Mouse (Mus musculus) kidney, embryonic 14.5 days (tissue): ENCODE measurements around the gene Vbp1. TPM values are rescaled to one million over a fixed set of nuclear protein-coding genes. Genes with fewer than 3 reads are reported as not detected.
"Not testable (repeated sequence)": the region's sequence is repeated elsewhere in the genome, so short reads cannot be mapped to it uniquely, and the experiment has no call there.

ENCODE experiments used
- ATAC-seq: fragments of 200-750 bp; cut with Nextera tagmentation; 2 replicates; pipeline ENCODE4 v1.8.0; 2017; ENCODE audit warnings: moderate number of reproducible peaks, mild to moderate bottlenecking, moderate TSS enrichment, moderate library complexity; ENCODE audit not compliant: low FRiP score, low TSS enrichment
- H3K27ac ChIP-seq: fragments of 300-500 bp; sonication (generic); 2 replicates; pipeline ENCODE4 v1.5.1; 2014; ENCODE audit warnings: low read depth, mild to moderate bottlenecking, low read length, moderate library complexity, mixed read lengths
- H3K27me3 ChIP-seq: fragments of 300-500 bp; sonication (generic); 2 replicates; pipeline ENCODE4 v1.6.1; 2014; ENCODE audit warnings: mild to moderate bottlenecking, low read length; ENCODE audit not compliant: control insufficient read depth, insufficient read depth
- H3K36me3 ChIP-seq: fragments of 300-500 bp; sonication (generic); 2 replicates; pipeline ENCODE4 v1.6.1; 2014; ENCODE audit warnings: low read length, mixed read lengths; ENCODE audit not compliant: control insufficient read depth, insufficient read depth
- H3K4me1 ChIP-seq: fragments of 300-500 bp; sonication (generic); 2 replicates; pipeline ENCODE4 v1.6.1; 2014; ENCODE audit warnings: low read length, mixed read lengths; ENCODE audit not compliant: control insufficient read depth, insufficient read depth
- H3K4me2 ChIP-seq: fragments of 300-500 bp; sonication (generic); replicated peaks from 2 replicates; pipeline ENCODE4 v1.6.1; 2014; ENCODE audit warnings: low read depth, mild to moderate bottlenecking, low read length
- H3K4me3 ChIP-seq: fragments of 300-500 bp; sonication (generic); 2 replicates; pipeline ENCODE4 v1.5.1; 2014; ENCODE audit warnings: mild to moderate bottlenecking, low read length
- H3K9ac ChIP-seq: fragments of 300-500 bp; sonication (generic); 2 replicates; pipeline ENCODE4 v1.6.1; 2014; ENCODE audit warnings: low read depth, mild to moderate bottlenecking, low read length, moderate library complexity
- H3K9me3 ChIP-seq: fragments of 300-500 bp; sonication (generic); 2 replicates; pipeline ENCODE4 v1.6.1; 2016; ENCODE audit warnings: low read length; ENCODE audit not compliant: control insufficient read depth
- WGBS: fragments of 180-500 bp; shearing (Covaris S2); extraction: QIAGEN DNeasy Blood & Tissue Kit; methylation state at CpG from one replicate; pipeline ENCODE4 v1.1.7; 2014; 5-methylcytosine and 5-hydroxymethylcytosine counted together
- polyA plus RNA-seq: library from polyadenylated mRNA; unstranded; fragments of >200 nt; fragmentation: Nextera tagmentation; extraction: Ambion mirVana; gene quantifications from 2 replicates; pipeline ENCODE4 v1.2.1, GENCODE M21; 2014

Gene Vbp1
- polyA plus RNA-seq, result 186 and 196 TPM in 2 replicates

DNA sequence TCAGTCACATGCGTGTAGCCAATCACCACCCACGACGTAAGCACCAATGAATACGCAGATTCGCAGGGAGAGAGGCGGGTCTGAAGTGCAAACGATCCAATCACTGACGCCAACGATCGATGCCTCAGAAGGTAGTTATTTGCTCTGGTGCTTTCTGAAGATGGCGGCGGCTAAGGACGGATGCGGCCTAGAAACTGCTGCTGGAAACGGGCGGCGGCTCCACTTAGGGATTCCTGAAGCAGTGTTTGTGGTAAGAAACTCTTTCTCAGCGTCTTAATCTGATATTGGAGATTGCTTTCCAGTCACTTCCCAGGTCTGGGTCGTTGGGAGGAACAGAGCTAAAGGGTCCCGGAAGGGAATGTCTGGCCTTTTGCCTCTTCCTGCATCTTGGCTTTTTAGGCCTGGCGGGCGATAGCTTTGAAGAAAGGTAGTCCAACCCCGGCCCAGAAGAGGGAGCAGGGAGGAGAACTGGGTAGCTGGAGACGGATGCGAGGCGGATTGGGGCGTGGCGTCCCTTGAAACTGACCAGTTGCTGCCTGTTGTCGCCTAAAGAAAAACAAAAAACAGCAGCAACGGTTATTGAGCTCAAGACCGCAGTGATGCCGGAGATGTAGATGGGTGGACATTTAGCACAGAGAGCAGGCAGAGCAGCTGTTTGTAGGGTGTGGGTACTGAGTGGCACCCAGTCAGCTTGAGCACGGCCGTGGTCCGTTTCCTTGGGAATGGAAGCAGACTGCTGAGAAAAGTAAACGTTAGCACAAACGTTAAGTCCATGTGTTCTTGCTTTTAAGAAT lies at the start of gene Vbp1:
Vbp1 (plus strand) TSS at position 121 of the 794 bp plus-strand sequence.
- Histone ChIP-seq H3K9ac (peak within 1 kb of the TSS; percentile 49), H3K4me1 (no peaks in the 10 kb centered on the region), H3K4me2 (peak within 1 kb of the TSS; percentile 38), H3K4me3 (peak within 1 kb of the TSS; percentile 57), H3K9me3 (no peaks in the 10 kb centered on the region), H3K27ac (peak within 1 kb of the TSS; percentile 80), H3K36me3 (no peaks in the 10 kb centered on the region), H3K27me3 (no peaks in the 10 kb centered on the region)
- ATAC-seq, result peak; percentile 99
- 20% methylated on average over 37 of the region's 37 CpGs for WGBS

DNA sequence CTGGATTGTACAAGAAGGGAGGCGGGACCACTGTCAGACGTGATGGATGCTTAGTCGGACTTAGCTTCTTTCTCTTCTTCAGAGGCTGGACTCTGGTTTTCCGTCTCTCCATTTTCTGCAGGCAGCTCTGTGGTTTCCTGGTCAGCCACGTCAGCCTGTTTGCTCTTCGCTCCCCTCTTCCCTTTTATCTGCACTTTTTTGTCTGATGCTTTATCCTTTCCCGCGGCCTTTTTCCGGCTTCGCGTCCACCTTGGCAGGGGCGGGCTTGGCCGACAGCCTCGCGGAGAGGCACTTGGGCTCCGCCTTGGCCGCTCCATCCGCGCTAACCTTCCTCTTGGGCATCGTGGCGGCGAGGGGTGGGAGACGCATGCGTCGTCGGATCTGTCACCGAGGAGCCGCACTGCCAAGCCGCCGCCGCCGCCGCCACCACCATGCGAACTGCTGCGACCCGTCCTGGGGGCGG lies 38.9 kb upstream of the Vbp1 start:
- WGBS, result 25% methylated on average over 37 of the region's 37 CpGs
- peak; percentile 92 for ATAC-seq
- H3K4me3 ChIP-seq, result peak overlapping the region; percentile 31
- H3K9me3 ChIP-seq, H3K27me3 ChIP-seq, H3K4me1 ChIP-seq, H3K27ac ChIP-seq, H3K36me3 ChIP-seq: not testable (repeated sequence)
- peak overlapping the region; percentile 36 for H3K4me2 ChIP-seq
- peak overlapping the region; percentile 23; the same call in 1 of the 2 replicates for H3K9ac ChIP-seq

DNA sequence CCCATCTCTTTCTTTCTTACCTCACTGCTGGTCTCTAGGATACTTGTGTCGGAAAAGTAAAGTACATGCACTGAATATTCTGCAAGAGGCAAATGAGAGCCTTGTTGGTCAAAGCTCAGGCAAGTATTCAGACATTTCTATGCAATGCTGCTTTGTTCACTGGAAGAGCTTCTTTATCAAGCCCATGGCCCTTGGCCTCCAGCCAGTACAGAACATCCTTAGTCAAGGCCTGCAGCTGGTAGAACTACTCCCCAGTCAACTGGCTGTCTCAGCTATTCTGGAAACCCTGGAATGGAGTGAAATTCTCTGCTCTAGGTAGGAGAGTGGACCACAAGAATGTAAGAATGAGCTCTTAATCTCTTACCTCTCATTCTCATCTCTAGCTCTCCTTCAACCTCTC lies 24.2 kb upstream of the Vbp1 start:
- Histone ChIP-seq H3K4me3 (no peak overlapping the region), H3K9me3 (no peaks in the 10 kb centered on the region), H3K4me2 (no peak overlapping the region), H3K36me3 (no peaks in the 10 kb centered on the region), H3K9ac (no peak overlapping the region), H3K4me1 (no peaks in the 10 kb centered on the region), H3K27me3 (no peaks in the 10 kb centered on the region), H3K27ac (no peak overlapping the region)
- 92% methylated on average over 1 of the region's 1 CpGs for WGBS
- ATAC-seq, result no peak

DNA sequence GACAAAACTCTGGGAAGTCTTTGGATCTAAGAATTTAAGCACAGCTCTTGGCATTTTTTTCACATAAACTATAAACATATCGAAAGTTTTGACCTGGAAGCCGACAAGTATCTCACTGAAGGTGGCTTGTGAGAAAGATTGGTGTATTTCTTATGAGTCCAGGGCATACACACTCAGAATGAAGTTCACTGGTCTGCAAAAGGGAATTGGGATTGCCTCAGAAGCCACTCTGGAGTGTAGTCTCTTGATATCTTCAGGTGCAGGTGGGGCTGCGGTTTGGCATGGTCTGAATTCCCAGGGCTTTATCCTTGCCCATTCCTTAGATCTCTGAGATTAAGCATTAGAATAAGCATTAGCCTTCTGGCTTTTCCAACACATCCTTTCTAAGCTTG lies 316 bp upstream of the Vbp1 start:
- WGBS, result 34% methylated on average over 3 of the region's 3 CpGs
- no peaks in the 10 kb centered on the region for H3K27me3 ChIP-seq
- H3K36me3 ChIP-seq, result no peaks in the 10 kb centered on the region
- H3K4me3 ChIP-seq, result no peak overlapping the region
- H3K9me3 ChIP-seq, result no peaks in the 10 kb centered on the region
- H3K9ac ChIP-seq, result no peak overlapping the region
- peak overlapping the region; percentile 17; the same call in 1 of the 2 replicates for H3K4me2 ChIP-seq
- H3K4me1 ChIP-seq, result no peaks in the 10 kb centered on the region
- H3K27ac ChIP-seq, result no peak overlapping the region
- no peak; the same call in 1 of the 2 replicates for ATAC-seq

DNA sequence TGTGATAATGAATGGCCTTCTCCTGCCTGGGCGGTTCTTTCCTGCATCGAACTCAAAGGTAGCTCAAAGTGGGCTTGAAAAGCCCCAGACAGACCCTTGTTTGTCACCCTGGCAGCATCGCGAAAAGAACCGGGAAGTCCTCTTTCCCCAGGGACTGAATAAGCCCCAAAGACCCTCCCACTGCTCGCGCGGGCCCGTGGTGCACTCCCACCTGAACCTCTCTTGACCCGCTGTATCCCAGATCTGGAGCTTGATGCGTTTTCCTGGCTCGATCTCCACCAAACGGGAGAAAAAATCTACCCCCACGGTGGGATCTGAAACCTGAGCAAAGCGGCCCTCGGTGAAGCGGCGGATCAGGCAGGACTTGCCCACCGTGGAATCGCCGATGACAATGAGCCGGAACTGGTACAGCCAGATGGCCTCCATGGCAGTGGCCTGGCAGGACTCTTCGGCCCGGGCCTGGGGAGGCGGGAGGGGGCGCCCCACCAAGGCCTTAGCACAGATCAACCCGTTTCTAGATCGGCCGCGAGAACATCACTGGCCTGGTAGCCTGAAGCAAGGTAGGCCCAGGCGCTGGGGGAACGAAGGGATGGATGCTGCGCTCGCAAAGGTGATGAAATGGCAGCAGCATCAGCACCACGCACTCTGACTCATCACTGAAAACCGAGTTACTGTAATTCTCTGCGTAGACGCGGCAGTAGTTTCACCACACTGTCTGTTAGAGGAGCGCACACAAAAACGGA lies 63.7 kb downstream of the Vbp1 start, which contains the start of gene Rab39b:
Rab39b (minus strand) TSS at position 650 of the 743 bp plus-strand sequence.
- H3K4me3 ChIP-seq, result peak within 1 kb of the TSS; percentile 45
- H3K27me3 ChIP-seq, result no peaks in the 10 kb centered on the region
- no peak within 1 kb of the TSS for H3K27ac ChIP-seq
- 21% methylated on average over 41 of the region's 41 CpGs for WGBS
- H3K4me1 ChIP-seq, result no peaks in the 10 kb centered on the region
- no peaks in the 10 kb centered on the region for H3K9me3 ChIP-seq
- no peaks in the 10 kb centered on the region for H3K36me3 ChIP-seq
- peak; percentile 89 for ATAC-seq
- peak within 1 kb of the TSS; percentile 49 for H3K4me2 ChIP-seq
- H3K9ac ChIP-seq, result peak within 1 kb of the TSS; percentile 48; the same call in 1 of the 2 replicates

DNA sequence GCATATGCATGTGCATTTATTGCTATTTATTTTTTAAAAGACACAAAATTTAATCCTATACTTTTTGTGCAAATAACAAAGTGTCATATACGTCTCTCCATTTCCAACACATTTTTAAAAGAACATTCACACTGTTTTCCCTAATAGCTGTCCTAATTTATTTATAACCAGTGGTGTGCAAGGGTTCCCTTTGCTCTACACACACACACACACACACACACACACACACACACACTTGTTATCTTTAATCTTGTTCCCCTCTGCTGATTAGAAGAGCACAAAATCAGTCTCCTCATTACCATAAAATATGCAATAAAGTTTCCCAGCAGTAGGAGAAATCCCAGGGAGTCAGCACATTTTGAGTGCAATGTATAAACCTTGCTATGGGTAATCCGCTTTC lies 64.4 kb downstream of the Vbp1 start:
- H3K4me2 ChIP-seq, result no peak overlapping the region
- H3K9me3 ChIP-seq, result no peaks in the 10 kb centered on the region
- ATAC-seq, result no peak
- H3K36me3 ChIP-seq, result no peaks in the 10 kb centered on the region
- WGBS, result 78% methylated on average over 2 of the region's 2 CpGs
- H3K4me1 ChIP-seq, result no peaks in the 10 kb centered on the region
- no peaks in the 10 kb centered on the region for H3K27me3 ChIP-seq
- H3K27ac ChIP-seq, result no peak overlapping the region
- no peak overlapping the region for H3K9ac ChIP-seq
- H3K4me3 ChIP-seq, result no peak overlapping the region

Other genes with a start within 250 kb of the Vbp1 start
- 69.5 and 79.5 TPM in 2 replicates for gene Fundc2, start 131.9 kb upstream of the Vbp1 start, polyA plus RNA-seq
- gene F8, start 131.7 kb upstream of the Vbp1 start, polyA plus RNA-seq, result 4.4 and 4.7 TPM in 2 replicates
- 21.0 and 27.9 TPM in 2 replicates for gene Cmc4, start 97.7 kb upstream of the Vbp1 start, polyA plus RNA-seq
- 6.1 and 11.6 TPM in 2 replicates for gene Mtcp1, start 97.7 kb upstream of the Vbp1 start, polyA plus RNA-seq
- 68.0 and 82.9 TPM in 2 replicates for gene Brcc3, start 97.7 kb upstream of the Vbp1 start, polyA plus RNA-seq
- gene Rab39b, start 63.9 kb downstream of the Vbp1 start, polyA plus RNA-seq, result 2.1 and 2.2 TPM in 2 replicates